Mouse (Mus musculus) cortical plate, adult 2 months (tissue): ENCODE results near the gene Aknad1. TPM values are rescaled to one million over a fixed set of nuclear protein-coding genes. Genes with fewer than 3 reads are reported as not detected.

Experiments
- H3K27ac ChIP-seq: fragments of 200-500 bp; 2 replicates; pipeline ENCODE4 v1.5.1; 2012; ENCODE audit warnings: low read length, control low read depth, inconsistent platforms; ENCODE audit not compliant: insufficient read depth
- H3K4me1 ChIP-seq: fragments of 200-500 bp; 2 replicates; pipeline ENCODE4 v1.6.1; 2011; ENCODE audit warnings: low read length; ENCODE audit not compliant: control insufficient read depth, insufficient read depth
- H3K4me3 ChIP-seq: fragments of 200-500 bp; 2 replicates; pipeline ENCODE4 v1.5.1; 2011; ENCODE audit warnings: mild to moderate bottlenecking, low read length, control low read depth; ENCODE audit not compliant: insufficient read depth
- CTCF ChIP-seq: fragments of 200-500 bp; IDR thresholded peaks from 2 replicates; pipeline ENCODE4 v1.5.1; 2011; ENCODE audit warnings: mild to moderate bottlenecking, control low read depth, low read length; ENCODE audit not compliant: insufficient read depth; ENCODE audit errors: extremely low read depth
- POLR2A ChIP-seq: fragments of 200-500 bp; IDR thresholded peaks from 2 replicates; pipeline ENCODE4 v1.6.1; 2011; ENCODE audit warnings: mild to moderate bottlenecking, low read length, control low read depth; ENCODE audit not compliant: insufficient read depth; ENCODE audit errors: extremely low read depth
- polyA plus RNA-seq: library from polyadenylated mRNA; depleted of rRNA; stranded (reverse); fragments of >200 nt; gene quantifications from 2 replicates; pipeline ENCODE4 v1.2.3, GENCODE M21; 2012; rRNA removed

The Aknad1 gene
- polyA plus RNA-seq, 1 experiment, result 0.02 TPM

DNA sequence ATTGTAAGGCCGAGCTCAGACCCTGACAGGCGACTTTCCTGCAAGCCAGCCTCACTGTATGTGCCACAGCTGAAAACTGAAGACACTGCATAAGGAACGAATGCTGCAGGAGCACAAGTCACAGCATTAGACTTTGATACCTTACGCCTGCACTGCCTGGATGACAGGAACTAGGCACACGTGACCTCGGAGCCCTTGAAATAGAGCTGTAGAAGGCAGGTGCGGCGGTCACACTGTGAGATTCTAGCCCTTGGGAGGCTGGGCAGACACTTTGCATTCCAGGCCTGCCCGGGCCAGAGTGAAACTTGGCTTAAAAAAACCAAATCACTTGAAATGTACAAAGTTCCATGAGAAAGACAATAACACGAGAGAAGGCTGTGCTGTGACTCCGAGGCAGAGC lies 91.0 kb downstream of the Aknad1 start:
- H3K4me3 ChIP-seq, result no peak overlapping the region
- TF ChIP-seq POLR2A (no peak), CTCF (no peak)
- H3K4me1 ChIP-seq, result peaks cover 2% of the 10 kb centered on the region; the same call in 1 of the 2 replicates
- no peak overlapping the region for H3K27ac ChIP-seq

DNA sequence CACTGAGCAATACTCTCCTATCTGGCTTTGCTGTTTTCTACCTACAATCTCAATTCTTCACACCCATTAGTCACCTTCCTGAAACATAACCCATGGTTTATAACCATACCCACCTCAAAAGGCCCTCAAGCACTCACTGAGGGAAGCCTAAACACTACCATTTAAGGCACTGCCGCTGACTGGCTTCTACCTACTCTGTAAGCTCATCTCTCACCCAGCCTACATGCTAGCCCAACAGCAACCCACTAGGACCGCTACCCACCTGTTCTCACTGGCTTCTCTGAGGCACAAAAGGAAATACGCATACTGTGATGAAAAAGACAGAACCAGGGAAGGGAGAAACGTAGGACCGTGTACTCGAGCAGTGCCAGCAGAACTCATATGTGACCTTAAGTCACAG lies 92.3 kb downstream of the Aknad1 start:
- H3K4me3 ChIP-seq, result no peak overlapping the region
- no peak overlapping the region for H3K27ac ChIP-seq
- no peak for TF ChIP-seq POLR2A
- no peak for TF ChIP-seq CTCF
- H3K4me1 ChIP-seq, result peaks cover 2% of the 10 kb centered on the region; the same call in 1 of the 2 replicates

Other genes starting within 250 kb of the Aknad1 start
- gene 1700013F07Rik, start 205.5 kb upstream of the Aknad1 start, polyA plus RNA-seq, result 2.5 and 3.4 TPM in 2 replicates
- gene 5330417C22Rik, start 203.1 kb upstream of the Aknad1 start, polyA plus RNA-seq, result 27.0 and 28.0 TPM in 2 replicates
- gene Tmem167b, start 177.2 kb upstream of the Aknad1 start, polyA plus RNA-seq, result 13.9 and 14.3 TPM in 2 replicates
- gene Taf13, start 168.0 kb upstream of the Aknad1 start, polyA plus RNA-seq, result 36.6 and 42.1 TPM in 2 replicates
- gene Wdr47, start 148.4 kb upstream of the Aknad1 start, polyA plus RNA-seq, result 75.7 and 79.9 TPM in 2 replicates
- gene Clcc1, start 85.7 kb upstream of the Aknad1 start, polyA plus RNA-seq, result 43.8 and 44.6 TPM in 2 replicates
- 9.2 and 9.8 TPM in 2 replicates for gene Gpsm2, start 17.3 kb upstream of the Aknad1 start, polyA plus RNA-seq
- 26.1 and 26.6 TPM in 2 replicates for gene Stxbp3, start 100.9 kb downstream of the Aknad1 start, polyA plus RNA-seq
- 0.08 and 0.13 TPM in 2 replicates for gene Fndc7, start 150.3 kb downstream of the Aknad1 start, polyA plus RNA-seq
- gene Prpf38b, start 172.1 kb downstream of the Aknad1 start, polyA plus RNA-seq, result 61.7 and 71.6 TPM in 2 replicates
- 1.5 and 1.7 TPM in 2 replicates for gene Henmt1, start 200.2 kb downstream of the Aknad1 start, polyA plus RNA-seq
- gene Gm9857, start 200.8 kb downstream of the Aknad1 start, polyA plus RNA-seq, result not detected in 2 replicates